Mouse (Mus musculus): ENCODE data around the gene Cfd.

The Cfd gene

DNA sequence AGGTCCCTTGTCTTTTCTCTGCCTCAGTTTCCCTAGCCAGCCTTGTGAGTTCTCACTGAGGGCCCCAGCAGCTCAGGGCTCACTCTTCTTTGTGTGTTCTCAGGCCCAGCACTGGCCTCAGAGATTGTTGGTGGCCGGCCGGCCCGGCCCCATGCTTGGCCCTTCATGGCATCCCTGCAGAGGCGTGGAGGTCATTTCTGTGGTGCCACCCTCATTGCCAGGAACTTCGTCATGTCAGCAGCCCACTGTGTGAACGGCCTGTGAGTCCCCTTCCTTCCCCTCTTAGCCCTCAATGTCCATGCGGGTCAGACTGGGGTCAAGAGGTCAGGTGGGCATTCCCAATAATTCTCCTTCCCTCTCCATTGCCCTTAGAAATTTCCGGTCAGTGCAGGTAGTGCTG, 4.0 kb upstream of the Cfd start:
- DNase-seq (ENCODE audit: low spot score) = no peak

DNA sequence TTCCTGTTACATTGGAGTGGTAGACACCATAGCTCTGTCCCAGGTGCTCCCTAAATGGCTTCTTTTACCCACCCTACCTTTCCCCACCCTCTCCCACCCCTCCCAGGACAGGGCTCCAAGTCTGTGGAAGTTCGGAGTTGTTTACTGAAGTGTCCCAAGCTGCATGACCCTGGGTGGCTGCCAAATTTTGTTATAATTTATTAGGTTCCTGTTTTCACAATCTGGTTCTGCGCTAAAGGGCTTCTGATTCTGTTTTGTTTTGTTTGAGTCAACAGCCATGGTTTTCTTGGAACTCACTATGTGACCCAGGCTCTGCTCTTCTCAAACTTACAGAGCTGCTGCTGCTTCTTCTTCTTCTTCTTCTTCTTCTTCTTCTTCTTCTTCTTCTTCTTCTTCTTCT, 1.3 kb upstream of the Cfd start:
- DNase-seq (ENCODE audit: low spot score) = no peak

DNA sequence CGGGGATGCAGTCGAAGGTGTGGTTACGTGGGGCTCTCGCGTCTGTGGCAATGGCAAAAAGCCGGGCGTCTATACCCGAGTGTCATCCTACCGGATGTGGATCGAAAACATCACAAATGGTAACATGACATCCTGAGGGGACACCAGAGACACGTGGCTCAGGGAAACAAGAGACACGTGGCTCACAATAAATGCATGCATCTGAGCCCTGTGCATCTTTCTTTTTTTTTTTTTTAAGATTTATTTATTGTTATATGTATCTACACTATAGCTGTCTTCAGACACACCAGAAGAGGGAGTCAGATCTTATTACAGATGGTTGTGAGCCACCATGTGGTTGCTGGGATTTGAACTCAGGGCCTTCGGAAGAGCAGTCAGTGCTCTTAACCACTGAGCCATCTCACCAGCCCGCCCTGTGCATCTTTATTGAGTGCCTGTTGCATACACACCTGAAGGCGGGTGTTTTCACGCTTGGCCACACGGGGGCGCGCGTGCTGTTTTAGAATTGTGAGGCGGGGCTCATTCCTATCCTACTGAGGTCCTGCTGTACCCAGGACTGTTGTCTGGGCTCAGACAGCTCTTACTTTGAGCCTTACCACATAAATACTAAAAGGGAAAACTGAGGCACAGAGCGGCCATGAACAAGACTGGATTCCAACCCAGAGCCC, 1.9 kb downstream of the Cfd start:
- peak; percentile 72 for DNase-seq (ENCODE audit: low spot score)

DNA sequence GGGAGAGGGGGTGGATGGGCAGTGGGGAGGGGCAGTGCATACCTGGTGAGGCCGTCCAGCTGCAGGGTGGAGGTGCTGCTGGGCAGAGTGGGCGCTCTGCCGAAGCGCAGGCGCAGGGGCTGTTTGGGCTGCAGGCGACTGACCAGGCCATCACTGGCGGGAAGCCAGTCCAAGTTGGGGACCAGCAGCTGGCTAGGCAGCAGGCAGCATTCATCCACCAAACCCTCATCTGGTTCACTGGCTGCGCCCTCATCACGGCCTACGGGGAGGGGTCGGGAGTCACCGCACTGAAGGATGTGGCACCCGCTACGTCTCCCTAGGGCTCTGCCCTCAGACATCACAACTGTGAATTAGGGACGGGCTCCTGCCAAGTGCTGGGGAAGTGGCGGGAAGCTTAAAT, 5.7 kb downstream of the Cfd start:
- no peak for DNase-seq (ENCODE audit: low spot score)

GRCm38 (mm10) chr10:79896814-79897213, 6.2 kb downstream of the Cfd start:
- no peak for DNase-seq (ENCODE audit: low spot score)

DNA sequence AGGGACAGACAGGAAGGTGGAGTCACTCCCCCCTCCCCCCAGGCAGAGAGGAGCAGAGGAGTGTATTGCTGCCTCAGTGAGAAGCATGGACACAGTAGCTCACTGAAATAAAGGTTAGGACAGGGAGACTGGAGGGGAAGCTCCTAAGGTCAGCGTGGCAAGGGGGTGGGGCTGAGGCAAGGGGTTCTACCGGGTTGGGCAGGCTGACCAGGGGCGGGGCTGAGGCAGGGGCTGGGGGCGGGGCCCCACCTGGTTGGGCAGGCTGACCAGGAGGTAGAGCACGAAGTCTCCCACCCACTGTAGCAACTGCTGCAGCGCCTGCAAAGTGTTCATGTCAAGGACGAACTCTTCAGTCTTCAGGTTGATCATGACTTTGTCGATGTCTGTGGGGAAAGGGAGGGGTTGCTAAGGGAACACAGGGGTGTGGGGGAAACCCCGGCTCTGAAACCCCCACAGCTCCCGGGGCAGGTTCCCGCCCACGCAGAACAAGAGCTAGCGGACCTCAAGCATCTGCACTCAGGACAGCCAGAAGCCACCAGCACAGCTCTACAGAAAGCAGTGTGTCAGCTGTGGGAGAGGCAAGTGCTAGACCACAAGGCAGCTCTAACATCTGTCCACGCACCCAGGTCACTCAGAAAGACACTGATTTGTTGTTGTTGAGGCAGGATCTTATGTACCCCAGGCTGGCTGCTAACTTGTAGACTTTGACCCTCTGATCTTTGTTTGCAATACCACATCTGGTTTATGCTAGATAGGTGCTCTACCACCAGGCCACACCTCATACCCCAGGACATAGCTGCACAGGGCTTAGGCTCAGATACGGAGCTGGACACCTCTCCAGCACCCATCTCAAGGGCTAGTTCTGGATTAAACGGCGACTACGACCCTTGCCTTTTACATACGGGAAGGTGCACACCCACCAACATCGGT, 6.9 kb downstream of the Cfd start:
- DNase-seq (ENCODE audit: low spot score) = no peak

- DNase-seq (ENCODE audit: low spot score) = peak; percentile 55
Observed at GRCm38 (mm10) chr10:79900951-79901410, 10.3 kb downstream of the Cfd start.

- no peak for DNase-seq (ENCODE audit: low spot score)
Observed at GRCm38 (mm10) chr10:79906712-79907111, 16.1 kb downstream of the Cfd start.

- DNase-seq (ENCODE audit: low spot score) = no peak
Observed at GRCm38 (mm10) chr10:79907415-79907814, 16.8 kb downstream of the Cfd start.

DNA sequence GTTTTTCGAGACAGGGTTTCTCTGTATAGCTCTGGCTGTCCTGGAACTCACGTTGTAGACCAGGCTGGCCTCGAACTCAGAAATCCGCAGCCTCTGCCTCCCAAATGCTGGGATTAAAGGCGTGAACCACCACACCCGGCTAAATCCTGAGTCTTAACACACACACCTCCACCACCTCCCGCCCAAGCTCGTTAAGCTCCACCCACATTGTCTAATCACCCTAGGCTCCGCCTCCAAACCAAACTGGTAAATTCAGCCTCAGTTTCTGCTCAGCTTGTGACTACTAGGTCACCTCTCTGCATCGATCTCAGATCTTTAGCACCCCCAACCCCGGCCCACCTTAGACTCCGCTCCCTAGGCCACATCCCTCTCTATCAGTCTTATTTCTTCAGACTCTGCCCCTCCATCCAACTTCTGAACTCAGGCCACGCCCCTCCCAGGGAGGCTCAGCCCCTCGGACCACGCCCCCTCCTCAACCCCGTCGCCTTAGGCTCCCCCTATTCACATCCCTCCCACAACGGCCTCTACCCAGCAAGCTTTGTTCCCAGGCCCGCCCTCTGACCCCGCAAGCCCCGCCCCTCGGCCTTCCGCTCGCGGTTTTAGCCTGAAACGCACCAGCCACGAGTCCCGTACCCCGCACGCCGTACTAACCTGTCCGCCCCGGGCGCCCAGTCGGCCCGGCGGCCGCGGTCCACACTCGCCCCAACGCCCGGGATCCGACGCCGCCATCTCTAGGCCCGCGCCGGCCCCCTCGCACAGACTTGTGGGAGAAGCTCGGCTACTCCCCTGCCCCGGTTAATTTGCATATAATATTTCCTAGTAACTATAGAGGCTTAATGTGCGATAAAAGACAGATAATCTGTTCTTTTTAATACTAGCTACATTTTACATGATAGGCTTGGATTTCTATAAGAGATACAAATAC, 17.8 kb downstream of the Cfd start, which contains the start of gene Med16:
Gene Med16, minus strand, starts transcription at position 757 of the 925 bp plus-strand sequence.
- DNase-seq (ENCODE audit: low spot score) = peak; percentile 96

GRCm38 (mm10) chr10:79909092-79909922, 18.7 kb downstream of the Cfd start:
- peak; percentile 79 for DNase-seq (ENCODE audit: low spot score)

- DNase-seq (ENCODE audit: low spot score) = no peak
Observed at GRCm38 (mm10) chr10:79910556-79910955, 19.9 kb downstream of the Cfd start, which contains the start of gene Gm26602. TSS of gene Gm26602 (plus strand) at chr10:79910856.

GRCm38 (mm10) chr10:79912412-79912811, 21.8 kb downstream of the Cfd start:
- no peak for DNase-seq (ENCODE audit: low spot score)

- no peak for DNase-seq (ENCODE audit: low spot score)
Observed at GRCm38 (mm10) chr10:79914131-79914947, 23.7 kb downstream of the Cfd start.

- no peak for DNase-seq (ENCODE audit: low spot score)
Observed at GRCm38 (mm10) chr10:79914948-79915596, 24.4 kb downstream of the Cfd start.

- DNase-seq (ENCODE audit: low spot score) = no peak
Observed at GRCm38 (mm10) chr10:79916081-79916480, 25.4 kb downstream of the Cfd start.

DNA sequence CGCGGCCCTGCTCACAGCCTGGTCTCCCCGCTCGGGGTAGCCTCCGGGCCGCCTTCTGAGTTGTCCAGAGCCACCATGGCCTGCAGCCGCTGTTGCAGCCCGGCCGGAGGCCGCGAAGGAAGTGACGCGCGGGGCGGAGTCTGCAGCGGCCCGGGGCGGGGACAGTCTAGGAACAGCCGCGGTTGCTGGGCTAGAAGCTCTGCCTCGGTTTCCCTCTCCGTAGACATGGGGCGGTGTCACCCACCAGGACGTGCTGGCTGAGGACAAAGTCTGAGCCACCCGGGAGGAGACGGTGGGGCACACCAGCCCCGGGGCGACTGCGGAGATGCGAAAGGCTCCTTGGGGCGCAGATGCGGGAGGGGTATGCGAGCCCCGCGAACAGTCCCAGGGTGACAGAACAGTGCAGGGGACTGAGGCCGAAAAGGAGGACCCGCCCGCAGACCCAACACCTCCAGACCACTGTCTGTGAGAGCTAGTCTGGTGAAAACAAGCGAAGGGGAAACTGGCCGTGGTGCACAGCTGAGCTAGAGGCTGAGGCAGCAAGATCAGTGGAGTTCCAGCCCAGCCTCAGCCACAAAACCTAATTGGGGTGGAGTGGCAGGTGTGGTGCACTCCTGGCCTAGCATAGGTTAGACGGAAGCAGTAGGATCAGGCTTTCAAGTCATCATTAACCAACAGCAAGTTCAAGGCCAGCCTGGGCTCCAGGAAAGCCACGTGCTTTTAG, 26.3 kb downstream of the Cfd start, which contains the start of gene Kiss1r:
Gene Kiss1r, plus strand, starts transcription at position 164 of the 724 bp plus-strand sequence.
- DNase-seq (ENCODE audit: low spot score) = peak; percentile 42

GRCm38 (mm10) chr10:79917532-79918100, 27.0 kb downstream of the Cfd start:
- DNase-seq (ENCODE audit: low spot score) = no peak
